Mouse (Mus musculus) CH12.LX (cell line): ENCODE data around the gene Ilvbl. TPM values are rescaled to one million over a fixed set of nuclear protein-coding genes. Genes with fewer than 3 reads are reported as not detected.

Source experiments
- DNase-seq: peaks from one replicate; pipeline ENCODE4 v3.0.0-alpha.2; 2013; ENCODE audit errors: extremely low read depth
- H3K27ac ChIP-seq: 2 replicates; pipeline ENCODE4 v1.5.1; 2012; ENCODE audit warnings: low read depth, mild to moderate bottlenecking, control low read depth, moderate library complexity; ENCODE audit not compliant: insufficient read depth
- H3K27me3 ChIP-seq: replicated peaks from 2 replicates; pipeline ENCODE3; 2012; ENCODE audit warnings: inconsistent platforms
- H3K36me3 ChIP-seq, 2 experiments: replicated peaks in 1 of 2; 2 replicates each; pipeline versions ENCODE3 to v1.6.1; 2012; ENCODE audit warnings: inconsistent platforms in 1 of 2, low read length in 1 of 2, mild to moderate bottlenecking in 1 of 2, mixed read lengths in 1 of 2, moderate library complexity in 1 of 2; ENCODE audit not compliant: control insufficient read depth in 1 of 2, insufficient read depth in 1 of 2
- H3K4me1 ChIP-seq, 2 experiments: 2 replicates each; pipeline ENCODE4 v1.6.1; 2012; ENCODE audit warnings: inconsistent platforms in 1 of 2, moderate library complexity in 1 of 2; ENCODE audit not compliant: insufficient read depth in 2 of 2, control insufficient read depth in 1 of 2
- H3K4me2 ChIP-seq: 2 replicates; pipeline ENCODE4 v1.6.1; 2012; ENCODE audit warnings: low read depth, mild to moderate bottlenecking, control low read depth; ENCODE audit not compliant: poor library complexity, insufficient read depth, severe bottlenecking
- H3K4me3 ChIP-seq, 3 experiments: fragments of 150-350 bp in 1 of 3; sonication (generic) in 1 of 3; replicated peaks in 1 of 3; 2 replicates each; pipeline versions ENCODE3 to v1.5.1; 2011 to 2012; ENCODE audit warnings: low read depth in 2 of 3, low read length in 2 of 3, mild to moderate bottlenecking in 2 of 3, moderate library complexity in 2 of 3, control low read depth in 1 of 3, improper control_type of control experiment in 1 of 3, inconsistent platforms in 1 of 3, mixed read lengths in 1 of 3; ENCODE audit not compliant: poor library complexity in 1 of 3
- H3K79me2 ChIP-seq: replicated peaks from 2 replicates; pipeline ENCODE4 v1.6.1; 2012; ENCODE audit warnings: mild to moderate bottlenecking, moderate library complexity; ENCODE audit not compliant: control insufficient read depth, poor library complexity, insufficient read depth, severe bottlenecking; ENCODE audit errors: extremely low read depth
- H3K9ac ChIP-seq: 2 replicates; pipeline ENCODE4 v1.6.1; 2012; ENCODE audit warnings: low read depth, mild to moderate bottlenecking, control low read depth, moderate library complexity; ENCODE audit not compliant: insufficient read depth
- H3K9me3 ChIP-seq: replicated peaks from 2 replicates; pipeline ENCODE3; 2012; ENCODE audit warnings: low read length, inconsistent platforms, mixed read lengths
- EP300 ChIP-seq: IDR thresholded peaks from 2 replicates; pipeline ENCODE4 v1.6.1; 2011; ENCODE audit warnings: low read length, improper control_type of control experiment
- GABPA ChIP-seq: IDR thresholded peaks from 2 replicates; pipeline ENCODE4 v1.6.1; 2012; ENCODE audit warnings: low read depth, low read length, improper control_type of control experiment, inconsistent platforms; ENCODE audit not compliant: insufficient replicate concordance
- HCFC1 ChIP-seq: IDR thresholded peaks from 2 replicates; pipeline ENCODE4 v1.6.1; 2012; ENCODE audit warnings: low read depth, mild to moderate bottlenecking, inconsistent platforms, low read length, improper control_type of control experiment
- JUN ChIP-seq: IDR thresholded peaks from 2 replicates; pipeline ENCODE4 v1.6.1; 2011; ENCODE audit warnings: low read depth, mild to moderate bottlenecking, low read length, improper control_type of control experiment, moderate library complexity; ENCODE audit not compliant: insufficient read depth
- JUND ChIP-seq: conservative IDR thresholded peaks from 2 replicates; pipeline ENCODE4 v1.6.1; 2011; ENCODE audit warnings: low read depth, low read length, improper control_type of control experiment
- KAT2A ChIP-seq: IDR thresholded peaks from 2 replicates; pipeline ENCODE4 v1.6.1; 2012; ENCODE audit warnings: low read length, improper control_type of control experiment, inconsistent platforms; ENCODE audit not compliant: insufficient replicate concordance
- MAX ChIP-seq: IDR thresholded peaks from 2 replicates; pipeline ENCODE4 v1.6.1; 2011; ENCODE audit warnings: low read length, improper control_type of control experiment
- NELFE ChIP-seq: IDR thresholded peaks from 2 replicates; pipeline ENCODE4 v1.6.1; 2011; ENCODE audit warnings: low read depth, low read length, improper control_type of control experiment
- PAX5 ChIP-seq: IDR thresholded peaks from 2 replicates; pipeline ENCODE4 v1.6.1; 2012; ENCODE audit warnings: low read length, inconsistent platforms, mixed read lengths
- POLR2A ChIP-seq: IDR thresholded peaks from 2 replicates; pipeline ENCODE4 v1.6.1; 2011; ENCODE audit warnings: low read depth, mild to moderate bottlenecking, improper control_type of control experiment, low read length
- POLR2AphosphoS2 ChIP-seq: IDR thresholded peaks from 2 replicates; pipeline ENCODE4 v1.6.1; 2011; ENCODE audit warnings: low read depth, low read length, improper control_type of control experiment
- RCOR1 ChIP-seq: conservative IDR thresholded peaks from 2 replicates; pipeline ENCODE4 v1.6.1; 2012; ENCODE audit warnings: low read depth, mild to moderate bottlenecking, inconsistent platforms, low read length, improper control_type of control experiment
- SIN3A ChIP-seq: IDR thresholded peaks from 2 replicates; pipeline ENCODE4 v1.6.1; 2012; ENCODE audit warnings: low read length, improper control_type of control experiment, inconsistent platforms
- SMC3 ChIP-seq: IDR thresholded peaks from 2 replicates; pipeline ENCODE4 v1.6.1; 2011; ENCODE audit warnings: low read depth, low read length, improper control_type of control experiment
- USF1 ChIP-seq: IDR thresholded peaks from 2 replicates; pipeline ENCODE4 v1.6.1; 2014; ENCODE audit warnings: low read depth, mild to moderate bottlenecking, inconsistent platforms, low read length, improper control_type of control experiment
- ZC3H11A ChIP-seq: IDR thresholded peaks from 2 replicates; pipeline ENCODE4 v1.6.1; 2012; ENCODE audit warnings: low read depth, mild to moderate bottlenecking, inconsistent platforms, low read length, improper control_type of control experiment
- ZKSCAN1 ChIP-seq: IDR thresholded peaks from 2 replicates; pipeline ENCODE4 v1.6.1; 2012; ENCODE audit warnings: low read depth, inconsistent platforms, low read length, improper control_type of control experiment, borderline replicate concordance
- dilution Hi-C: fragments of 300-500 bp; cut with MboI; formaldehyde crosslinking; loops from 2 replicates; pipeline ENCODE4 v1.14.3; 2020; ENCODE audit warnings: low sequenced_read_pairs; ENCODE audit not compliant: extremely low pct_unique_long_range_greater_than_20kb, extremely low pct_ligation_motif_present
- in situ Hi-C: fragments of 300-500 bp; cut with MboI; formaldehyde crosslinking; loops from 3 replicates; pipeline ENCODE4 v1.14.3; 2019; ENCODE audit warnings: low sequenced_read_pairs, low pct_ligation_motif_present, low pct_unique_long_range_greater_than_20kb, mixed read lengths
- polyA plus RNA-seq: library from polyadenylated mRNA; unstranded; fragments of >175 nt; gene quantifications from 2 replicates; pipeline ENCODE4 v1.2.1, GENCODE M21; 2012; ENCODE audit warnings: low read depth; ENCODE audit not compliant: insufficient read length
- total RNA-seq, 2 experiments: library from RNA; depleted of rRNA; stranded (reverse); fragments of 300-350 nt in 1 of 2; fragments of >200 nt in 1 of 2; gene quantifications; 2 replicates each; pipeline ENCODE4 v1.2.3; 2012 to 2014

The Ilvbl gene
- total and polyA plus RNA-seq, 3 experiments = 11.7 to 21.2 (median 20.5) TPM

DNA sequence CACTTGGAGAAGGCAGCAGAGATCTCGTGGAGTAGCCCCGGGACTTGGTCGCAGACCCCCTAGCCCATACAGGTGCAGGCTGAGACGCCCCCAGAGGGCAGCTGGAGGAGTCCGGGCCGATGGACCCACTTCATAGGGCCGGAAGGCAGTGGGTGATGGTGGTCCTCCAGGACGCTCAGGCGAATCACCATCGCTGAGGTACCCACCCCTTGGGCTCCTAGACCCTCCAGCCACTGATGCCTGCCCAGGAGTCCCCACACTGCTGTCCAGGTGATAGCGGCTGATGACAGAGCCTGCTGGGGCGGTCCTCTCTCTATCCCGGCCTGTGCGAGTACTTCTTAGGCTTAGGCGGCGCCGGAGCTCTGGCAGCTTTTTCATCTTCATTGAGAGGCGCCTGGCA lies 15.1 kb downstream of the Ilvbl start:
- H3K4me3 ChIP-seq = no peak overlapping the region
- in situ Hi-C loops = no loop called here

DNA sequence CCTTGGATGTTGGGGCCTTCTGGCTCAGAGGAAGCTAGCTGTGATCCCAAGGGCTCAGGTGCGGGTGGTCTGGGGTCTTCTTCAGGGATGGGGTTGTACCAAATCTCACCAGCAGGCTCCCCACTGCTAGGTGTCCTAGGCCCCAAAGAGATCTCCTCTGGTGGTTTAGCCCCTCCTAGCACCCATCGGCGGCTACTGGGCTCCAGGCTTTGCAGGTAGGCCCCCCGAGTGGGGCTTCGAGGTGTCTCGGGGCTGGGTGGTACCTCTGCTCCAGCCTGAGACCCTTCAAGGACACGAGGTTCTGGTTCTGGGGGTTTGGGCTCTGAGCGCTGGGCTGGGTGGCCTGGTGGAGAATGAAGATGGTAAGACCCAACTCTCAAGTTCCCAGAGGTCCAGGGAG lies 15.8 kb downstream of the Ilvbl start:
- peaks cover 0 to 4% of the 10 kb centered on the region in 2 experiments for H3K36me3 ChIP-seq
- dilution Hi-C loops = no loop called here
- no peaks in the 10 kb centered on the region for H3K4me1 ChIP-seq
- TF ChIP-seq PAX5 (no peak), JUND (no peak), SMC3 (no peak), NELFE (no peak)
- TF ChIP-seq, all 38 proteins: peak for 0
- no peak overlapping the region for H3K27ac ChIP-seq
- no peaks in the 10 kb centered on the region for H3K79me2 ChIP-seq
- H3K4me3 ChIP-seq = no peak overlapping the region
- H3K27me3 ChIP-seq = peaks cover 32% of the 10 kb centered on the region
- H3K9ac ChIP-seq = no peak overlapping the region
- H3K4me2 ChIP-seq = no peak overlapping the region
- in situ Hi-C loops = no loop called here
- DNase-seq = no peak
- no peaks in the 10 kb centered on the region for H3K9me3 ChIP-seq

More for the DNA sequence above, 15.1 kb downstream of the Ilvbl start:
- dilution Hi-C loops = no loop called here
- Histone ChIP-seq H3K4me1 (no peaks in the 10 kb centered on the region), H3K4me2 (no peak overlapping the region), H3K9ac (no peak overlapping the region), H3K27ac (no peak overlapping the region), H3K36me3 (peaks cover 0 to 10% of the 10 kb centered on the region in 2 experiments), H3K27me3 (peaks cover 27% of the 10 kb centered on the region), H3K79me2 (no peaks in the 10 kb centered on the region), H3K9me3 (no peaks in the 10 kb centered on the region)
- TF ChIP-seq POLR2A (no peak), JUN (no peak), USF1 (no peak), GABPA (no peak), HCFC1 (no peak), RCOR1 (no peak), SIN3A (no peak), ZKSCAN1 (no peak), KAT2A (no peak), PAX5 (no peak), ZC3H11A (no peak), EP300 (no peak), POLR2AphosphoS2 (no peak), MAX (no peak)
- DNase-seq = no peak
